Mouse (Mus musculus): Measurements from ENCODE around the gene D630003M21Rik. TPM values are rescaled to one million over a fixed set of nuclear protein-coding genes. Genes with fewer than 3 reads are reported as not detected.
A peak's percentile ranks its signal among the peaks of the same experiment; 100 is the strongest.

D630003M21Rik gene
- polyA plus RNA-seq, 1 experiment, result not detected

DNA sequence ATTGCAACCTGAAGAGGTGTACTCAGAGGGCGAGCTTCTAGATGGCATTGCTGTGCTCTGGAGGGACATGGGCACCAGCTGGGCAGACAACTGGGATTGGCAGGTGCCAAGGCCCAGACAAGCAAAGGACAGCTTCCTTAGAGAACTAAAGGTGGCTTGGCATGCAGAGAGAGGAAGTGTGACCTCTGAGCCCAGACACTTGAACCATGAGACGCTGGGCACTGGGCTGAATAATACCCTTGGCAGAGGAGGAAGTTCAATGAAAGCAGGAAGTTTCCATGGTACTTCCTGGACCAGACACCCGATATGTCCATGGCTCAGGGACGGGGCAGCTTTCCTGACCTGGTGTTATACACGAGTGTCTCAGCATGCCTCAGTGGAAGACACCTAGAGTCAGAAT, 54.6 kb downstream of the D630003M21Rik start:
- Histone ChIP-seq H3K4me3 (ENCODE audit: insufficient read depth, low read length) (peak overlapping the region; percentile 6; the same call in 1 of the 2 replicates), H3K27ac (ENCODE audit: insufficient read depth, low read depth, low read length) (peak overlapping the region; percentile 15), H3K4me1 (ENCODE audit: control insufficient read depth, insufficient read depth, low read length) (peaks cover 35% of the 10 kb centered on the region)
- TF ChIP-seq CTCF (IDR thresholded peaks at IDR 0.05; ENCODE audit: low read depth, low read length), result no peak
- TF ChIP-seq POLR2A (IDR thresholded peaks at IDR 0.05; ENCODE audit: borderline replicate concordance, low read depth, low read length), result no peak

DNA sequence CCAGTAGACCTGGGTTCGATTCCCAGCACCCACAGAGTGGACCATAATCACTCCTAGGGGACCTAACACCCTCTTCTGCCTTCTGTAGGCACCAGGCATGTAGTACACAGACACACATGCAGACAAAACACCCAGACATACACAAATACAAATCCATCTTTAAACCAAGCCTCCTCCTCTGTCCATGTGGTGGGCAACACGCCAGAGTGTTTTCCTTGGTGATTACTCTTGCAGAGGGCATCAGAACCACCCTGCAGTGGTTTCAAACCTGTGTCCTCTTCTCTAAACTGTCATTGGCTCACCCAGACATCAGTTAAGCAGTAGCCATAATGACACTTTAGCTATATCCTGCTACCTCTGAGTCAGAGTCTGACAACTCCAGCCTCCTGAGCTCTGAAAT, 58.6 kb downstream of the D630003M21Rik start:
- Histone ChIP-seq H3K27ac (ENCODE audit: insufficient read depth, low read depth, low read length) (no peak overlapping the region), H3K4me1 (ENCODE audit: control insufficient read depth, insufficient read depth, low read length) (peaks cover 42% of the 10 kb centered on the region), H3K4me3 (ENCODE audit: insufficient read depth, low read length) (no peak overlapping the region)
- no peak for TF ChIP-seq CTCF (IDR thresholded peaks at IDR 0.05; ENCODE audit: low read depth, low read length)
- no peak for TF ChIP-seq POLR2A (IDR thresholded peaks at IDR 0.05; ENCODE audit: borderline replicate concordance, low read depth, low read length)

DNA sequence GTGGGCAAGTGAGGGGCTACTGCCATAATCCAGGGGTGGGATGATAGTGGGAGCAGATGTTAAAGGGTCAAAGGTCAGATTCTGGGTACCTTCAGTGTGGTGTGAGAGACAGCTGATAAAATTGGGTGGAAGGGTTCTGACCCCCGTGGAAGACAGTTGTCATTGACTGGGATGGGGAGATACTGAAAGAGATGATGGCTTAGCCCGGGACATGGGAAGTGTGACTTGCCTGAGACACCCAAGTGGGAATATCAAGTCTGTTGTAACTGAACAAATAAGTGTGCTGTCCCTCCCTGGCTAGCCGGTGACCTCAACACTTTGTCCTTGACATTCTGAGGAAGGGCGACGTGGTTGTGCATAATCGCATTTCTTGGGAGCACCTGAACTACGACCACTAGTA, 59.3 kb downstream of the D630003M21Rik start:
- H3K4me3 ChIP-seq (ENCODE audit: insufficient read depth, low read length), result no peak overlapping the region
- H3K27ac ChIP-seq (ENCODE audit: insufficient read depth, low read depth, low read length), result no peak overlapping the region
- TF ChIP-seq CTCF (IDR thresholded peaks at IDR 0.05; ENCODE audit: low read depth, low read length) (no peak), POLR2A (IDR thresholded peaks at IDR 0.05; ENCODE audit: borderline replicate concordance, low read depth, low read length) (no peak)
- H3K4me1 ChIP-seq (ENCODE audit: control insufficient read depth, insufficient read depth, low read length), result peaks cover 38% of the 10 kb centered on the region

DNA sequence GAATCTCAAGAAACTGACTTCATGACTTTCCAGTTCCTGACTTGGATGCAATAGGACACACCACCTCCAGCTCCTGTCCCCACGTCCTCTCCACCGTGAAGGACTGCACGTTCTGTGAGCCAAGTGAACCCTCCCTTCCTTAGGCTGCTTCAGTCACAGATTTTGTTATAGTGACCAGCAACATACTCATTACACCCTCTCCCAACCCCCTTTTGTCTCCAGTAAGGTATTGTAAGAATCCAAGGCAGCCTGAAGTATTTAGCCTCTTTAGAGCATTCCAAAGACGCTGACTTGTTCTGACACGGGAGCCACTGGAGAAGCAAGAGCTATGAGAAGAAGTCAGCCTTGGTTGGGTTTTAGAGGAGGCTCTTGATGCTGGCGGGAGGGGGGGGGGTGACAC, 59.7 kb downstream of the D630003M21Rik start:
- Histone ChIP-seq H3K4me1 (ENCODE audit: control insufficient read depth, insufficient read depth, low read length) (peaks cover 35% of the 10 kb centered on the region), H3K4me3 (ENCODE audit: insufficient read depth, low read length) (no peak overlapping the region), H3K27ac (ENCODE audit: insufficient read depth, low read depth, low read length) (no peak overlapping the region)
- TF ChIP-seq CTCF (IDR thresholded peaks at IDR 0.05; ENCODE audit: low read depth, low read length) (no peak), POLR2A (IDR thresholded peaks at IDR 0.05; ENCODE audit: borderline replicate concordance, low read depth, low read length) (no peak)

DNA sequence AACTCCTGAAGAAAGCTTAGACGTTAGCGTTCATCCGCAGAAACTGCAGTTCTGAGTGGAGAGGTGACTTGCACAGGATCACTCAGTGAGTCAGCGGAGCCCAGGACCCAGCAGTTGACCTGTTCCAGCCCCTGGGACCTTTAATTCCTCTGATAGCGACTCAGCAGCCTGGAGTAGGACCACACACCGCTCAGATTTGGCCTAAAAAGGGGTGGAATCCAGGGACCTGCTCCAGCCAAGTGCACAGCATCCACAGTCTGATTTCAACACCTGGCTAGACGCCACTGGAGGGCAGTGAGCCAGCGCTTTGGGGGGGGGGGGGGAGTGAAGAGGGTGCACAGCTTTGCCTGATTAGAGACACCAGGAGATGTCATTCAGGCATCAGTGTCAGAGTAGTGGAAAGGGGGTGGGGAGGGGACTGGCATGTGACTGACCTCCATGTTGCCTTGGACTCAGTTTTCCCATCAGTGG, 60.2 kb downstream of the D630003M21Rik start:
- Histone ChIP-seq H3K27ac (ENCODE audit: insufficient read depth, low read depth, low read length) (no peak overlapping the region), H3K4me3 (ENCODE audit: insufficient read depth, low read length) (no peak overlapping the region), H3K4me1 (ENCODE audit: control insufficient read depth, insufficient read depth, low read length) (peaks cover 31% of the 10 kb centered on the region)
- no peak for TF ChIP-seq CTCF (IDR thresholded peaks at IDR 0.05; ENCODE audit: low read depth, low read length)
- no peak for TF ChIP-seq POLR2A (IDR thresholded peaks at IDR 0.05; ENCODE audit: borderline replicate concordance, low read depth, low read length)

DNA sequence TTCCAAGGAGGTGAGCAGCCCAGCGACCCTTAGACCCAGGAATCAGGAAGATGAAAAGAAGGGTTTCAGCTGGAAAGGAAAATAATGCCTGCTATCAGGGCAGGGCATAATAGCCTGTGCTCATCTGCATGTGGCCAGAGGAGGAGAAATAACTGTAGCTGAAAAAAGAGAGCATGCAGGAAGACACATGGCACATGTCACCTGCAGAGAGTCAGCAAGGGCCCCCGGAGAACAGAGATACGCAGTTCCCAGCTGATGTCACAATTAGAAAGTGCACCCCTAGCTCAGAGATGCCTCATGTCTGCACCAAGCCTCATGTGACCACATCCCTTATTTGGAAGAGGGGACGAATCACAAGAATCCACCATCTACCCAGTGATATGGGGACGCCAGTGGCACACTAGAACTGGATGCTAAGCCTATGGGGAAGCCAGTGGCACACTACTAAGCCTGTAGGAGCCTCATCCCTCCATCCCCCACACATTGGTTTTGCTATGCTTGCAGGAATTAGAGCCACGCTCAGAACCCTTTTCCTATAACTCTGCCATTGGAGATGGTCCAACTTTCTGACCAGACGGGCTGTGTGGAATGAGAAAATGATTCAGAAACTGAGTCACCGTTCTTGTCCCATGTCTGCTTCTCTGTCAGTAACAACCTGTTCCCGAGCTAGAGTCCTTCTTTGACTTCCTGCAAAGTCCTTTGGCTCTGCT, 61.4 kb downstream of the D630003M21Rik start:
- H3K27ac ChIP-seq (ENCODE audit: insufficient read depth, low read depth, low read length), result no peak overlapping the region
- H3K4me1 ChIP-seq (ENCODE audit: control insufficient read depth, insufficient read depth, low read length), result peaks cover 31% of the 10 kb centered on the region
- no peak for TF ChIP-seq POLR2A (IDR thresholded peaks at IDR 0.05; ENCODE audit: borderline replicate concordance, low read depth, low read length)
- no peak for TF ChIP-seq CTCF (IDR thresholded peaks at IDR 0.05; ENCODE audit: low read depth, low read length)
- no peak overlapping the region for H3K4me3 ChIP-seq (ENCODE audit: insufficient read depth, low read length)

DNA sequence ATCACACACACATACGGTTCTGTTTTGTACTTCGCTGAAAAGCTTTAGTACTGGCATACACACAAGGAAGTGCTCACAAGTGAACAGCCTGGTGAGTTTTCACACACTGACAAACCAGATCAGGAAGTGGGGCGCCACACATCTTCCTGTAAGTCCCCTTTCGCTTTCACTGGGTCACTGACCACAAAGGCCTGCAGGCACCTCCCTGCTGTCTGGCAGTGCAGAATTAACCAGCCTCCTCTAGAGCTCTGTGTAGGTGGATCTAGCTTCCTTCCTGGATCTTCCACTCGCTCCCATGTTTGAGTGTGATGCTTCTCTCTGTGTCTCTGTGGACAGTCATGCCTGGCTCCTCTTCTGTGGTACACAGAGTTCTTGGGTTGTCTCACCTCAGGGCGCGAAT, 62.4 kb downstream of the D630003M21Rik start:
- peaks cover 31% of the 10 kb centered on the region for H3K4me1 ChIP-seq (ENCODE audit: control insufficient read depth, insufficient read depth, low read length)
- peak overlapping the region; percentile 34 for H3K4me3 ChIP-seq (ENCODE audit: insufficient read depth, low read length)
- TF ChIP-seq CTCF (IDR thresholded peaks at IDR 0.05; ENCODE audit: low read depth, low read length), result no peak
- no peak for TF ChIP-seq POLR2A (IDR thresholded peaks at IDR 0.05; ENCODE audit: borderline replicate concordance, low read depth, low read length)
- H3K27ac ChIP-seq (ENCODE audit: insufficient read depth, low read depth, low read length), result 0 out of 2 replicates have a peak overlapping the region, but pooled peaks have one; percentile 11

DNA sequence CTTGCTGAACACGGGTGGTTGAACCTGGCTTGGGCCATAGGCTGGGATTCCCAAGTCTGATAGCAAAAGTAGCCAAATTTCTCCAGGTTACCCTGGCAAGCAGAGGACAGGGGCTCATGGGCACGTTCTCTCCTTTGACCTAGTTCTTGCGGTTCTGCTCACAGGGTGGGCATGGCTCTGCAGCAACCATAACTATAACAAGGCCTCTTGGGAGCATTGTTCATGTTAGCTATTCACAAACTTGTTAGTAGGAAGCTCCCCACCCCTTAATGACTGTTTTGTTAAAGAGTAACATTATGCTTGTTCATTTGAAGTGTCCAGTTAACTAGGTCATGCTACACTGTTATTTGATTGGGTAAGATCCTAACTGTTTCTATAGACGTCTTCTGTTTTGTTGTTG, 63.2 kb downstream of the D630003M21Rik start:
- TF ChIP-seq POLR2A (IDR thresholded peaks at IDR 0.05; ENCODE audit: borderline replicate concordance, low read depth, low read length), result no peak
- TF ChIP-seq CTCF (IDR thresholded peaks at IDR 0.05; ENCODE audit: low read depth, low read length), result no peak
- Histone ChIP-seq H3K4me3 (ENCODE audit: insufficient read depth, low read length) (no peak overlapping the region), H3K27ac (ENCODE audit: insufficient read depth, low read depth, low read length) (no peak overlapping the region), H3K4me1 (ENCODE audit: control insufficient read depth, insufficient read depth, low read length) (peaks cover 31% of the 10 kb centered on the region)

DNA sequence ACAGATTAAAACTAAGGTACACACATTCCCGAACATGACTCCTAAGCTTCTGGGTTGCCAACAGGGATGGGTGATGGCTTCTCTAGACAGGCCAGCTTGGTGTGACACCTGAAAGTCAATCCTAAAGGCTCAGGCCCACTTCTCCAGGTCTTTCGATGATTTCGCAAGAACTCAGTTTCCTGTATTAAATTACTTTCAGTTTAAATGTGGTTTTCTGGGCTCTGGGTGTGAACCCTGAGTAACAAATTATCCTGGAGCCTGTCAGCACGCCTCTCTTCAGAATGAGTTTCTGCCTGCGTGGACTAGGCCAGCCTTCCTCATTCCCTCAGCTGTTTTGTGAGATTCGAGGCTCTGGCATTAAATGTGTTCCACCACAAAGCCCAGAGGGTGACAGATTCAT, 66.0 kb downstream of the D630003M21Rik start:
- H3K4me3 ChIP-seq (ENCODE audit: insufficient read depth, low read length), result no peak overlapping the region
- H3K4me1 ChIP-seq (ENCODE audit: control insufficient read depth, insufficient read depth, low read length), result peaks cover 28% of the 10 kb centered on the region
- H3K27ac ChIP-seq (ENCODE audit: insufficient read depth, low read depth, low read length), result no peak overlapping the region
- TF ChIP-seq CTCF (IDR thresholded peaks at IDR 0.05; ENCODE audit: low read depth, low read length), result no peak

DNA sequence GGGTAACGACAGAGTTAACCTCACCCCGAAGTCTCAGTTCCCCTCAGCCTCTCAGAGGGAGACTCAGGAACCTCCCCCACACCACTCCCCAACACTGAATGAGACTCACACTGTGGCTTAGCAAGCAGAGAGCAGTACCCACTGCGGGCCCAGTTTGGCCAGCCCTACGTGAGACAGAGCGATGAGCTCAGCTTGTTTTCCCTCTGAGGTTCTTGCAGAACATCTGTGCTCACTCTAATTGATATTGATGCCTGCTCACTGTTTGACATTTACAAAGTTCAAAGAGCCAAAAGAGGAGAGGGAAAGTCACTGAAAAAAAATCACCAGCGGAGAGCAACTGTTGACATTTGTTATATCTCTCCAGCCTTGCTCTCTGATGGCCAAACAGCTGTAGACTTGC, 67.3 kb downstream of the D630003M21Rik start:
- Histone ChIP-seq H3K27ac (ENCODE audit: insufficient read depth, low read depth, low read length) (no peak overlapping the region), H3K4me1 (ENCODE audit: control insufficient read depth, insufficient read depth, low read length) (peaks cover 21% of the 10 kb centered on the region), H3K4me3 (ENCODE audit: insufficient read depth, low read length) (no peak overlapping the region)
- TF ChIP-seq POLR2A (IDR thresholded peaks at IDR 0.05; ENCODE audit: borderline replicate concordance, low read depth, low read length) (no peak), CTCF (IDR thresholded peaks at IDR 0.05; ENCODE audit: low read depth, low read length) (no peak)

All from bone marrow macrophage, adult 2 months (primary cell).